Mouse (Mus musculus) liver, adult 2 months (tissue): ENCODE results near the gene Gm10401.
A peak's percentile ranks its signal among the peaks of the same experiment; 100 is the strongest.

Experiments
- CTCF ChIP-seq: fragments of 200-500 bp; IDR thresholded peaks from 2 replicates; pipeline ENCODE4 v1.5.1; 2011; ENCODE audit warnings: low read depth, low read length, control low read depth
- POLR2A ChIP-seq: fragments of 200-500 bp; IDR thresholded peaks from 2 replicates; pipeline ENCODE4 v1.6.1; 2011; ENCODE audit warnings: low read length, control low read depth; ENCODE audit not compliant: insufficient read depth; ENCODE audit errors: extremely low read depth

- TF ChIP-seq CTCF (no peak), POLR2A (peak; percentile 59)
Observed at GRCm38 (mm10) chr5:115118961-115119570, 21.0 kb upstream of the Gm10401 start, which contains the start of gene Acads.
